ENCODE assay signal across 8 mouse cellular contexts in the genomic region with DNA sequence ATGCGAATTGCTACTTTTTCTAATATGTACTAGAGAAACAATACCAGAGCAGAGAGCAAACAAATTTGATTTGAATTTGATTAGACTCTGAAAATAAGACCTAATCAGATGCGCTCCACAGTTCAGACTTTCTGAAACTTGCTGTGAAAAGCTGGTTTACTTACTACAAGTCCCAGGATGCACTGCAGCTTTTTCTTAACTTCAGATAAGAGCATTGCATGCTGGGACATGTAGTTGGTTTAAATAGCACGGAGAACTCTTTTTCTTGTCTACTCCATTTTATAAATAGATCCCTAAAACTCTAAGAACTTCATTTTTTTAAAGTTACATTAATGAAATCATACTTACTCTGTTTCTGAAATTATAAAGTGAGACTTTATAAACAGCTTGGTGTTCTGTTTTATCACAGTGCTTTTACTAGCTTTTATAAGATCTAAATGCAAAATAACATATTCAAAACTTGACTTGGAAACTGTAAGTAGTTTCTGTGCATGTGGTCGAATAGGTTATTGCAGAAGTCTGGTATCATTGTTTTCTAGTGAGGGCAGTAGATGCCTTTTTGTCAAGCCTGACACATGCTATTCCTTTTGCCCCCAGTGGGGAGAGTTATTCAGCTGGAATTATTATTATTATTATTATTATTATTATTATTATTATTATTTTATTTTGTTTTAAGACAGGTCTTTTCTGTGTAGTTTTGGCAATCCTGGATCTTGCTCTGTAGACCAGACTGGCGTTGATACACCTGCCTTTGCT.
DNase-seq lines count a peak whose midpoint lies in the region; ATAC-seq and TF ChIP-seq lines count a peak whose summit lies in the region.

No protein-coding gene starts in this region.

- intact Hi-C loops in heart, adult 2 months (cut with DNase I) = no loop called here
- intact Hi-C loops in heart, postnatal 25 days (cut with DNase I) = no loop called here

- peak; percentile 30; the same call in 1 of the 2 replicates for TF ChIP-seq CTCF in heart, adult 2 months (IDR thresholded peaks at IDR 0.05)

- peak; percentile 95 for ATAC-seq in neutrophil, adult 5-6 weeks (ENCODE audit: extremely low read depth, insufficient number of reproducible peaks, low FRiP score, poor library complexity, severe bottlenecking)

- peaks cover 3% of the 10 kb centered on the region for H3K79me2 ChIP-seq in heart, adult 2 months (replicated peaks; ENCODE audit: control insufficient read depth, insufficient read depth, low read length)

- H3K4me1 ChIP-seq in heart, adult 2 months (ENCODE audit: control insufficient read depth, insufficient read depth, low read length) = peaks cover 6% of the 10 kb centered on the region

- no peak for TF ChIP-seq EP300 in heart, adult 2 months (IDR thresholded peaks at IDR 0.05; ENCODE audit: insufficient read depth, low read depth, low read length)

- H3K36me3 ChIP-seq in heart, adult 2 months (ENCODE audit: control insufficient read depth, insufficient read depth, low read length) = peaks cover 14% of the 10 kb centered on the region

- no peak overlapping the region; the same call in 1 of the 2 replicates for H3K27ac ChIP-seq in heart, adult 2 months

- no peak overlapping the region for H3K4me3 ChIP-seq in heart, adult 2 months

- TF ChIP-seq POLR2A in heart, adult 2 months (IDR thresholded peaks at IDR 0.05; ENCODE audit: insufficient read depth, low read depth, low read length) = no peak

- WGBS in heart, adult 2 months = 63% methylated on average over 5 of the region's 5 CpGs

- H3K9ac ChIP-seq in heart, adult 2 months (ENCODE audit: low read depth, low read length) = no peak overlapping the region

- H3K27me3 ChIP-seq in heart, adult 2 months (ENCODE audit: control insufficient read depth, insufficient read depth, low read length) = no peaks in the 10 kb centered on the region

- no peak for DNase-seq in heart, adult 2 months
- DNase-seq in heart, postnatal 25 days (ENCODE audit: low spot score) = no peak
- peak; percentile 54 to 75 for DNase-seq in spleen, postnatal 36 days (ENCODE audit: low spot score in 2 of 2)
- no peak for DNase-seq in spleen, postnatal 4 days (ENCODE audit: low spot score in 2 of 2)
- peak; percentile 33 for DNase-seq in c-Kit-negative CD71-positive TER-119-positive erythroid progenitor cells, embryonic 14.5 days (ENCODE audit: low read depth, low spot score)
- peak; percentile 87 for DNase-seq in induced T-regulatory cell, adult 2 months (ENCODE audit: low read depth)
- no peak for DNase-seq in urinary bladder, postnatal 10 days (ENCODE audit: low spot score)

Comparison
In these comparisons a context has a peak if more than half of its experiments do, and no peak if none do; other contexts are left out.
1. DNase-seq: peak in spleen, postnatal 36 days (2 of 2), c-Kit-negative CD71-positive TER-119-positive erythroid progenitor cells, embryonic 14.5 days (single experiment) and induced T-regulatory cell, adult 2 months (single experiment); none in heart, adult 2 months (0 of 2), heart, postnatal 25 days (single experiment), spleen, postnatal 4 days (0 of 2) and urinary bladder, postnatal 10 days (single experiment).